Mouse (Mus musculus) spleen, adult 2 months (tissue): Measurements from ENCODE around the gene Rora. TPM values are rescaled to one million over a fixed set of nuclear protein-coding genes. Genes with fewer than 3 reads are reported as not detected.

Experiments used
- DNase-seq, 2 experiments: peaks; one replicate each; pipeline versions ENCODE4 v3.0.0 to v3.0.0-alpha.2; 2012 to 2021; ENCODE audit warnings: low spot score in 2 of 2, low read depth in 1 of 2
- H3K27ac ChIP-seq: fragments of 200-500 bp; 2 replicates; pipeline ENCODE4 v1.5.1; 2012; ENCODE audit warnings: low read length, inconsistent platforms; ENCODE audit not compliant: insufficient read depth
- H3K27me3 ChIP-seq: fragments of 200-500 bp; 2 replicates; pipeline ENCODE4 v1.6.1; 2012; ENCODE audit warnings: mild to moderate bottlenecking, moderate library complexity, low read length, inconsistent platforms; ENCODE audit not compliant: control insufficient read depth, insufficient read depth
- H3K36me3 ChIP-seq: fragments of 200-500 bp; 2 replicates; pipeline ENCODE4 v1.6.1; 2012; ENCODE audit warnings: mild to moderate bottlenecking, low read length, inconsistent platforms; ENCODE audit not compliant: control insufficient read depth, insufficient read depth
- H3K4me1 ChIP-seq: fragments of 200-500 bp; 2 replicates; pipeline ENCODE4 v1.6.1; 2011; ENCODE audit warnings: inconsistent platforms; ENCODE audit not compliant: control insufficient read depth, insufficient read depth, insufficient read length
- H3K4me3 ChIP-seq: fragments of 200-500 bp; 2 replicates; pipeline ENCODE4 v1.5.1; 2011; ENCODE audit warnings: mild to moderate bottlenecking, inconsistent platforms; ENCODE audit not compliant: insufficient read depth, insufficient read length; ENCODE audit errors: extremely low read depth
- CTCF ChIP-seq: fragments of 200-500 bp; IDR thresholded peaks from 2 replicates; pipeline ENCODE4 v1.5.1; 2011; ENCODE audit warnings: mild to moderate bottlenecking, inconsistent platforms; ENCODE audit not compliant: insufficient read depth, insufficient read length, insufficient replicate concordance; ENCODE audit errors: extremely low read depth
- POLR2A ChIP-seq: fragments of 200-500 bp; IDR thresholded peaks from 2 replicates; pipeline ENCODE4 v1.6.1; 2011; ENCODE audit warnings: low read depth, low read length, inconsistent platforms
- WGBS: fragments of 180-500 bp; shearing (Covaris S2); methylation state at CpG from one replicate; pipeline ENCODE4 v1.1.7; 2018; 5-methylcytosine and 5-hydroxymethylcytosine counted together
- polyA plus RNA-seq: library from polyadenylated mRNA; depleted of rRNA; stranded (reverse); fragments of >200 nt; gene quantifications from 2 replicates; pipeline ENCODE4 v1.2.3, GENCODE M21; 2012

The Rora gene
- polyA plus RNA-seq, 1 experiment: 1.7 TPM

- Histone ChIP-seq H3K4me1 (no peaks in the 10 kb centered on the region), H3K27ac (no peak overlapping the region), H3K36me3 (no peaks in the 10 kb centered on the region), H3K4me3 (no peak overlapping the region), H3K27me3 (no peaks in the 10 kb centered on the region)
- TF ChIP-seq CTCF (no peak), POLR2A (no peak)
- no peak for DNase-seq
- 5% methylated on average over 6 of the region's 6 CpGs for WGBS
These were observed 682.5 kb downstream of the Rora start for GRCm38 (mm10) chr9:69336063-69336462.

DNA sequence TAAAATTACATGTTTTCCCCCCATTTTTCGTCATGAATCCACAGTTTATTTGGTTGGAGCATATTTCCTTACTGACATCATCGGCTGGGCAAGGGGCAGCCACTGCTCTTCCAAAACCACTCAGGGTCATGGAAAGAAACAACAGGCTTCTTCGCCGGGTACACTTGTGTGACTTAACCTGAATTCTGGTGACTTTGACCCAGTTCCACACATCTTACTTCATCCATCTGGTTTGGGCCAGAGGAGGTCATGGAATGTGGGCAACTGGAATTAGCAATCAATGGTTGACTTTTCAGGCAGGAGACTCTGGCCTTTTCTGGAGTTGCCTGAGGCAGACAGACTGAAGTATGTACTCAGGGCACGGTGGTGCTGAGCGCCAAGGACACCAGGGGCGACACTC lies 685.6 kb downstream of the Rora start:
- no peak overlapping the region for H3K4me3 ChIP-seq
- no peaks in the 10 kb centered on the region for H3K36me3 ChIP-seq
- H3K27ac ChIP-seq: no peak overlapping the region
- DNase-seq: no peak
- H3K4me1 ChIP-seq: no peaks in the 10 kb centered on the region
- no peaks in the 10 kb centered on the region for H3K27me3 ChIP-seq
- 91% methylated on average over 7 of the region's 7 CpGs for WGBS
- TF ChIP-seq CTCF (no peak), POLR2A (no peak)

DNA sequence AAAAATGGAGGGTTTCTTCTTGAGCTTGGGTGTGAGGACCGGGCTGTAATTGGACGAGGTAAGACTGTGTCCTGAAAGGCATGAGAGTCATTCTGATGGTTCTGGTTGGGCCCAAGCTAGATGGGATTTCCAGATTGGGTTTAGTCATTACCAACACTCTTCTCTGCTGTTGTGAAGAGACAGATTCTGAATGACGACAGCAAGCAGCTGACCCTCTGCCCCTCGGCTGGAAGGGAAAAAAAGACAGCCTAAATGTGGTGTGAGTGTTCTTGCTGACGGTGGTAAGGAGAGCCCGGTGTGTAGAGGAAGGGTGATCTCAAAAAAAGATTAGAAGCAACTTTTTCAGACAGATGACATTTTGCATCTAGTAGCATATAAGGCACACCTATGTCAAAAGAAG lies 686.2 kb downstream of the Rora start:
- TF ChIP-seq CTCF: no peak
- TF ChIP-seq POLR2A: no peak
- DNase-seq: no peak
- no peak overlapping the region for H3K4me3 ChIP-seq
- no peaks in the 10 kb centered on the region for H3K36me3 ChIP-seq
- WGBS: 81% methylated on average over 6 of the region's 6 CpGs
- H3K4me1 ChIP-seq: no peaks in the 10 kb centered on the region
- H3K27me3 ChIP-seq: no peaks in the 10 kb centered on the region
- no peak overlapping the region for H3K27ac ChIP-seq

DNA sequence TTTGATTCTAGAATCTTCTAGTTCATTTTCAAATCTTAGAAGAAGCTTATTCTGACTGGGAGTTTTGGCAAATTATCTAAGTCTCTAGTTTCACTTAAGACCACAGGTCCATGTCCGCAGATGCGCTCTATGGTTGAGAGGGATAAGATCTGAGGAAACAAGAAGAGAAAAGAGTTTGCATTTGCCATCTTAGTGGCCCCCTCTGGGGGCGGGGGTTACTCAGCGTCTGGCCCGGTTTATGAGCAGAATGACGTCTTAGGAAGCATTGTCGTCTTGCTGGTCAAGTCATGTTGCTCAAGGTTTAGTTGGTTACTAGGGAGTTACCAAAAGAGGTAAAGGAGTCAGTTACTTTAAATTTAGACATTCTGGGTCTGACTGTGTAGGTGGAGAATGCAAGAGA lies 686.8 kb downstream of the Rora start:
- H3K27ac ChIP-seq: no peak overlapping the region
- no peaks in the 10 kb centered on the region for H3K4me1 ChIP-seq
- WGBS: 90% methylated on average over 7 of the region's 7 CpGs
- H3K4me3 ChIP-seq: no peak overlapping the region
- no peak for DNase-seq
- no peaks in the 10 kb centered on the region for H3K27me3 ChIP-seq
- TF ChIP-seq CTCF (no peak), POLR2A (no peak)
- H3K36me3 ChIP-seq: no peaks in the 10 kb centered on the region

DNA sequence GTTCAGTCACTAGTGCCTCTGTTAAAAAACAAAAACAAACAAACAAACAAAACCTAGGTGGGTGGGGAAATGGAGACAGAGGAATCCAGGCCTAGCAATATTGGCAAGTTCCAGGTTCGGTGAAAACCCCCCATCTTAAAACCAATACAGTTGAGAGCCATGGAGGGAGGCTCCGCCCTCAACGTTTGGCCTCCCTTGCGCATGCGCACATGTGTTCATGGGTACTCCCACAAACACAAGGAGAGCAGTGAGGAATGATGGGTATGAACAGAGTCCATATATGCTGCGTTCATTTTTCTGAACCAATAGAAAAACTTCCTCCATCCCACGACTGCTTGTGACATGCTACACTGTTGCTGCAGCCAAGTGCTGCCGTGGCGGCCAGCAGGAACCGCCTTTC lies 690.3 kb downstream of the Rora start:
- H3K4me3 ChIP-seq: no peak overlapping the region
- TF ChIP-seq CTCF (no peak), POLR2A (no peak)
- H3K36me3 ChIP-seq: no peaks in the 10 kb centered on the region
- 91% methylated on average over 10 of the region's 10 CpGs for WGBS
- H3K27me3 ChIP-seq: no peaks in the 10 kb centered on the region
- H3K4me1 ChIP-seq: no peaks in the 10 kb centered on the region
- DNase-seq: no peak
- H3K27ac ChIP-seq: no peak overlapping the region

GRCm38 (mm10) chr9:69345550-69345949 lies 692.0 kb downstream of the Rora start:
- Histone ChIP-seq H3K27me3 (no peaks in the 10 kb centered on the region), H3K4me3 (no peak overlapping the region), H3K36me3 (no peaks in the 10 kb centered on the region), H3K27ac (no peak overlapping the region), H3K4me1 (no peaks in the 10 kb centered on the region)
- no peak for DNase-seq
- whole genome bisulfite sequencing: 78% methylated on average over 6 of the region's 6 CpGs
- no peak for TF ChIP-seq CTCF
- TF ChIP-seq POLR2A: no peak

DNA sequence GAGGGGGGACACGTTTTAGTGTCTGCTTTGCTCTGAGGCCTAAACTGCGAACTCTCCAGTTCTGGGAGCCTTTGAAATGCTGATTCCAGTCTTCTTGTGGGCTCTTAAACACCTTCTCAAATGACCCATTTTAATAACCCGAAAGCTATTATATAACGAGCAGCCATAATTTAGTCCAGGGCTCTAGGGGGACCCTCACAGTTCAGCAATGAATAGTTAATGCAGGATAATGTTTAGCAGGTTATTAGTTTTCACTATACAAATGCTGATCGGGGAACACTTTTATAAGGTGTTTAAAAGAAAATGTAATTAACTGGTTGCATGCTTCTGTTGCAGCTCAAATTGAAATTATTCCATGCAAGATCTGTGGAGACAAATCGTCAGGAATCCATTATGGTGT lies 694.2 kb downstream of the Rora start:
- TF ChIP-seq POLR2A (no peak), CTCF (no peak)
- WGBS: 94% methylated on average over 6 of the region's 6 CpGs
- no peaks in the 10 kb centered on the region for H3K27me3 ChIP-seq
- no peak for DNase-seq
- H3K4me1 ChIP-seq: no peaks in the 10 kb centered on the region
- H3K4me3 ChIP-seq: no peak overlapping the region
- no peak overlapping the region for H3K27ac ChIP-seq
- no peaks in the 10 kb centered on the region for H3K36me3 ChIP-seq

DNA sequence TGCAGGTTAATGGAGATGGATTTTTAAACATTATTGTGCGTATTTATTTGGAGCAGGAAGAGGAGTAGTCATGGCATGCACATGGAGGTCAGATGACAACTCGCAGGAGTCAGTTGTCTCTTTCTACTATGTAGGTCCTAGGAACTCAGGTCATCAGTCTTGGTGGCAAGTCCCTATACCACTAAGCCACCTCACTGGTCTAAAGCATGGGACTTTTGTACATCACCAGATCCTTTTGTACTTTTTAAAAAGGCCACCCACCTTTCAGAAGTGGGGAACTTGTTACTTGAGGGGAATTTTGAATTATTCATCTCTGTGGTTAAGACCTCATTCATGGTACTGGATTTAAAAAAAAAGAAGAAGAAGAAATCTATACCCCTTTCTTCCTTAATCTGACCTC lies 696.0 kb downstream of the Rora start:
- H3K4me1 ChIP-seq: no peaks in the 10 kb centered on the region
- TF ChIP-seq POLR2A: no peak
- TF ChIP-seq CTCF: no peak
- H3K4me3 ChIP-seq: no peak overlapping the region
- H3K27me3 ChIP-seq: no peaks in the 10 kb centered on the region
- DNase-seq: no peak
- no peak overlapping the region for H3K27ac ChIP-seq
- no peaks in the 10 kb centered on the region for H3K36me3 ChIP-seq
- 86% methylated on average over 2 of the region's 2 CpGs for WGBS
